Mouse (Mus musculus) MEL (cell line): ENCODE data around the gene Agmat. TPM values are rescaled to one million over a fixed set of nuclear protein-coding genes. Genes with fewer than 3 reads are reported as not detected.

Source experiments
- DNase-seq: peaks from one replicate; pipeline ENCODE4 v3.0.0; 2011; ENCODE audit warnings: low read depth, low spot score
- H3K27ac ChIP-seq: 2 replicates; pipeline ENCODE4 v1.5.1; 2012; ENCODE audit warnings: low read depth, mild to moderate bottlenecking, control low read depth, low read length, moderate library complexity; ENCODE audit not compliant: control insufficient read depth
- H3K27me3 ChIP-seq, 2 experiments: fragments of 150-350 bp in 1 of 2; sonication (generic) in 1 of 2; 2 replicates each; pipeline ENCODE4 v1.6.1; 2012; ENCODE audit warnings: low read length in 2 of 2, mild to moderate bottlenecking in 2 of 2, improper control_type of control experiment in 1 of 2, moderate library complexity in 1 of 2; ENCODE audit not compliant: insufficient read depth in 2 of 2, control insufficient read depth in 1 of 2
- H3K36me3 ChIP-seq, 2 experiments: 2 replicates each; pipeline ENCODE4 v1.6.1; 2012 to 2014; ENCODE audit warnings: low read length in 2 of 2, improper control_type of control experiment in 1 of 2, inconsistent platforms in 1 of 2, mild to moderate bottlenecking in 1 of 2; ENCODE audit not compliant: insufficient read depth in 2 of 2, control insufficient read depth in 1 of 2
- H3K4me1 ChIP-seq, 2 experiments: fragments of 150-350 bp in 1 of 2; sonication (generic) in 1 of 2; 2 replicates each; pipeline ENCODE4 v1.6.1; 2012; ENCODE audit warnings: low read length in 2 of 2, improper control_type of control experiment in 1 of 2, mild to moderate bottlenecking in 1 of 2; ENCODE audit not compliant: insufficient read depth in 2 of 2, control insufficient read depth in 1 of 2
- H3K4me3 ChIP-seq, 2 experiments: fragments of 150-350 bp in 1 of 2; sonication (generic) in 1 of 2; 2 replicates each; pipeline ENCODE4 v1.5.1; 2012; ENCODE audit warnings: low read depth in 2 of 2, low read length in 2 of 2, mild to moderate bottlenecking in 2 of 2, moderate library complexity in 2 of 2, control low read depth in 1 of 2, improper control_type of control experiment in 1 of 2; ENCODE audit not compliant: control insufficient read depth in 1 of 2, insufficient read depth in 1 of 2
- H3K79me2 ChIP-seq: 2 replicates; pipeline ENCODE4 v1.6.1; 2012; ENCODE audit warnings: mild to moderate bottlenecking, low read length, moderate library complexity; ENCODE audit not compliant: control insufficient read depth, poor library complexity, insufficient read depth
- H3K9ac ChIP-seq: 2 replicates; pipeline ENCODE4 v1.6.1; 2012; ENCODE audit warnings: low read depth, mild to moderate bottlenecking, control low read depth, low read length, moderate library complexity; ENCODE audit not compliant: control insufficient read depth, poor library complexity, severe bottlenecking
- H3K9me3 ChIP-seq: fragments of 150-350 bp; sonication (generic); replicated peaks from 2 replicates; pipeline ENCODE4 v1.6.1; 2012; ENCODE audit warnings: mild to moderate bottlenecking, low read length, improper control_type of control experiment, moderate library complexity; ENCODE audit not compliant: insufficient read depth
- CHD1 ChIP-seq: IDR thresholded peaks from 2 replicates; pipeline ENCODE4 v1.6.1; 2012; ENCODE audit warnings: low read depth, mild to moderate bottlenecking, inconsistent platforms, low read length, improper control_type of control experiment
- CHD2 ChIP-seq: IDR thresholded peaks from 2 replicates; pipeline ENCODE4 v1.6.1; 2011; ENCODE audit warnings: low read length, improper control_type of control experiment
- CTCF ChIP-seq, 3 experiments: IDR thresholded peaks in 2 of 3; conservative IDR thresholded peaks in 1 of 3; 2 replicates each; pipeline ENCODE4 v1.5.1; 2011 to 2012; ENCODE audit warnings: low read length in 3 of 3, low read depth in 2 of 3, mild to moderate bottlenecking in 2 of 3, improper control_type of control experiment in 1 of 3, inconsistent platforms in 1 of 3, mixed read lengths in 1 of 3, moderate library complexity in 1 of 3; ENCODE audit not compliant: control insufficient read depth in 1 of 3, insufficient read depth in 1 of 3, poor library complexity in 1 of 3, severe bottlenecking in 1 of 3
- E2F4 ChIP-seq: IDR thresholded peaks from 2 replicates; pipeline ENCODE4 v1.6.1; 2011; ENCODE audit warnings: low read depth, low read length, improper control_type of control experiment, borderline replicate concordance
- ELF1 ChIP-seq: IDR thresholded peaks from 2 replicates; pipeline ENCODE4 v1.6.1; 2014; ENCODE audit warnings: low read depth, mild to moderate bottlenecking, inconsistent platforms, low read length, improper control_type of control experiment, moderate library complexity
- EP300 ChIP-seq, 2 experiments: IDR thresholded peaks; 2 replicates each; pipeline ENCODE4 v1.6.1; 2011; ENCODE audit warnings: improper control_type of control experiment in 2 of 2, low read length in 2 of 2, low read depth in 1 of 2, mild to moderate bottlenecking in 1 of 2
- ETS1 ChIP-seq: IDR thresholded peaks from 2 replicates; pipeline ENCODE4 v1.6.1; 2012; ENCODE audit warnings: low read depth, mild to moderate bottlenecking, inconsistent platforms, low read length, improper control_type of control experiment, moderate library complexity
- GABPA ChIP-seq: IDR thresholded peaks from 2 replicates; pipeline ENCODE4 v1.6.1; 2012; ENCODE audit warnings: low read depth, mild to moderate bottlenecking, inconsistent platforms, low read length, improper control_type of control experiment, moderate library complexity
- GATA1 ChIP-seq: IDR thresholded peaks from 2 replicates; pipeline ENCODE4 v1.6.1; 2011; ENCODE audit warnings: low read depth, low read length, improper control_type of control experiment
- HCFC1 ChIP-seq: IDR thresholded peaks from 2 replicates; pipeline ENCODE4 v1.6.1; 2012; ENCODE audit warnings: low read depth, mild to moderate bottlenecking, inconsistent platforms, low read length, improper control_type of control experiment, moderate library complexity
- KAT2A ChIP-seq: conservative IDR thresholded peaks from 2 replicates; pipeline ENCODE4 v1.6.1; 2012; ENCODE audit warnings: low read depth, low read length, improper control_type of control experiment, inconsistent platforms
- MAFK ChIP-seq: IDR thresholded peaks from 2 replicates; pipeline ENCODE4 v1.6.1; 2011; ENCODE audit warnings: low read depth, mild to moderate bottlenecking, low read length, improper control_type of control experiment, borderline replicate concordance
- MAX ChIP-seq: IDR thresholded peaks from 2 replicates; pipeline ENCODE4 v1.6.1; 2011; ENCODE audit warnings: low read length, improper control_type of control experiment
- MAZ ChIP-seq: IDR thresholded peaks from 2 replicates; pipeline ENCODE4 v1.6.1; 2012; ENCODE audit warnings: low read depth, mild to moderate bottlenecking, inconsistent platforms, low read length, improper control_type of control experiment
- MEF2A ChIP-seq: IDR thresholded peaks from 2 replicates; pipeline ENCODE4 v1.6.1; 2014; ENCODE audit warnings: low read depth, mild to moderate bottlenecking, inconsistent platforms, low read length, improper control_type of control experiment; ENCODE audit not compliant: poor library complexity, insufficient replicate concordance, severe bottlenecking; ENCODE audit errors: extremely low read depth
- MXI1 ChIP-seq: IDR thresholded peaks from 2 replicates; pipeline ENCODE4 v1.6.1; 2011; ENCODE audit warnings: mild to moderate bottlenecking, low read depth, low read length, improper control_type of control experiment
- MYB ChIP-seq: IDR thresholded peaks from 2 replicates; pipeline ENCODE4 v1.6.1; 2011; ENCODE audit warnings: mild to moderate bottlenecking, low read depth, low read length, improper control_type of control experiment
- MYC ChIP-seq: IDR thresholded peaks from 2 replicates; pipeline ENCODE4 v1.6.1; 2011; ENCODE audit warnings: low read depth, mild to moderate bottlenecking, low read length, improper control_type of control experiment, moderate library complexity
- NRF1 ChIP-seq: IDR thresholded peaks from 2 replicates; pipeline ENCODE4 v1.6.1; 2014; ENCODE audit warnings: low read depth, mild to moderate bottlenecking, inconsistent platforms, low read length, improper control_type of control experiment, moderate library complexity; ENCODE audit not compliant: poor library complexity, insufficient read depth, severe bottlenecking
- POLR2A ChIP-seq, 2 experiments: IDR thresholded peaks; 2 replicates each; pipeline ENCODE4 v1.6.1; 2011 to 2012; ENCODE audit warnings: low read length in 2 of 2, mild to moderate bottlenecking in 2 of 2, control low read depth in 1 of 2, improper control_type of control experiment in 1 of 2, low read depth in 1 of 2, moderate library complexity in 1 of 2; ENCODE audit not compliant: control insufficient read depth in 1 of 2, insufficient read depth in 1 of 2, poor library complexity in 1 of 2
- POLR2AphosphoS2 ChIP-seq: IDR thresholded peaks from 2 replicates; pipeline ENCODE4 v1.6.1; 2011; ENCODE audit warnings: low read length, improper control_type of control experiment
- POLR2AphosphoS5 ChIP-seq: IDR thresholded peaks from 2 replicates; pipeline ENCODE4 v1.6.1; 2012; ENCODE audit warnings: low read depth, borderline replicate concordance, mild to moderate bottlenecking, inconsistent platforms, low read length, moderate library complexity, mixed read lengths
- RAD21 ChIP-seq: IDR thresholded peaks from 2 replicates; pipeline ENCODE4 v1.6.1; 2011; ENCODE audit warnings: mild to moderate bottlenecking, low read depth, low read length, improper control_type of control experiment
- RCOR1 ChIP-seq: IDR thresholded peaks from 2 replicates; pipeline ENCODE4 v1.6.1; 2012; ENCODE audit warnings: low read depth, mild to moderate bottlenecking, inconsistent platforms, low read length, improper control_type of control experiment
- SIN3A ChIP-seq: IDR thresholded peaks from 2 replicates; pipeline ENCODE4 v1.6.1; 2012; ENCODE audit warnings: low read length, improper control_type of control experiment, inconsistent platforms
- SMC3 ChIP-seq: IDR thresholded peaks from 2 replicates; pipeline ENCODE4 v1.6.1; 2011; ENCODE audit warnings: low read depth, low read length, improper control_type of control experiment
- TAL1 ChIP-seq: IDR thresholded peaks from 2 replicates; pipeline ENCODE4 v1.6.1; 2012; ENCODE audit warnings: mild to moderate bottlenecking, inconsistent platforms, low read length, moderate library complexity, mixed read lengths
- TBP ChIP-seq: IDR thresholded peaks from 2 replicates; pipeline ENCODE4 v1.8.0; 2011; ENCODE audit warnings: low read depth, low read length, improper control_type of control experiment
- TCF12 ChIP-seq: IDR thresholded peaks from 2 replicates; pipeline ENCODE4 v1.6.1; 2014; ENCODE audit warnings: low read depth, mild to moderate bottlenecking, inconsistent platforms, low read length, improper control_type of control experiment, moderate library complexity
- UBTF ChIP-seq: IDR thresholded peaks from 2 replicates; pipeline ENCODE4 v1.6.1; 2012; ENCODE audit warnings: low read depth, mild to moderate bottlenecking, inconsistent platforms, low read length, improper control_type of control experiment, moderate library complexity, borderline replicate concordance; ENCODE audit not compliant: insufficient read depth
- USF1 ChIP-seq: IDR thresholded peaks from 2 replicates; pipeline ENCODE4 v1.6.1; 2014; ENCODE audit warnings: low read depth, mild to moderate bottlenecking, inconsistent platforms, low read length, improper control_type of control experiment, moderate library complexity
- USF2 ChIP-seq, 2 experiments: IDR thresholded peaks; 2 replicates each; pipeline ENCODE4 v1.6.1; 2011 to 2012; ENCODE audit warnings: improper control_type of control experiment in 2 of 2, low read length in 2 of 2, borderline replicate concordance in 1 of 2, inconsistent platforms in 1 of 2, low read depth in 1 of 2, mild to moderate bottlenecking in 1 of 2; ENCODE audit not compliant: insufficient read depth in 1 of 2
- ZC3H11A ChIP-seq: IDR thresholded peaks from 2 replicates; pipeline ENCODE4 v1.6.1; 2012; ENCODE audit warnings: low read depth, mild to moderate bottlenecking, inconsistent platforms, low read length, improper control_type of control experiment
- ZKSCAN1 ChIP-seq: IDR thresholded peaks from 2 replicates; pipeline ENCODE4 v1.6.1; 2012; ENCODE audit warnings: low read depth, mild to moderate bottlenecking, inconsistent platforms, low read length, improper control_type of control experiment, moderate library complexity
- ZMIZ1 ChIP-seq: IDR thresholded peaks from 2 replicates; pipeline ENCODE4 v1.6.1; 2012; ENCODE audit warnings: low read depth, mild to moderate bottlenecking, inconsistent platforms, low read length, improper control_type of control experiment, moderate library complexity
- ZNF384 ChIP-seq: IDR thresholded peaks from 2 replicates; pipeline ENCODE4 v1.6.1; 2012; ENCODE audit warnings: low read depth, mild to moderate bottlenecking, inconsistent platforms, low read length, improper control_type of control experiment
- polyA plus RNA-seq, 2 experiments: library from polyadenylated mRNA; stranded (reverse) in 1 of 2; unstranded in 1 of 2; fragments of >175 nt in 1 of 2; fragments of >200 nt in 1 of 2; gene quantifications; 2 replicates each; pipeline versions ENCODE4 v1.2.1 to v1.2.4; 2012; ENCODE audit warnings: low replicate concordance in 2 of 2, low read depth in 1 of 2; ENCODE audit not compliant: insufficient read length in 2 of 2, insufficient read depth in 1 of 2, missing spikeins in 1 of 2
- total RNA-seq: library from RNA; depleted of rRNA; stranded (reverse); fragments of 300-350 nt; gene quantifications from 2 replicates; pipeline ENCODE4 v1.2.3, GENCODE M21; 2012

Gene Agmat
- total and polyA plus RNA-seq, 3 experiments, result 0.07 to 0.12 TPM; not detected in 1

DNA sequence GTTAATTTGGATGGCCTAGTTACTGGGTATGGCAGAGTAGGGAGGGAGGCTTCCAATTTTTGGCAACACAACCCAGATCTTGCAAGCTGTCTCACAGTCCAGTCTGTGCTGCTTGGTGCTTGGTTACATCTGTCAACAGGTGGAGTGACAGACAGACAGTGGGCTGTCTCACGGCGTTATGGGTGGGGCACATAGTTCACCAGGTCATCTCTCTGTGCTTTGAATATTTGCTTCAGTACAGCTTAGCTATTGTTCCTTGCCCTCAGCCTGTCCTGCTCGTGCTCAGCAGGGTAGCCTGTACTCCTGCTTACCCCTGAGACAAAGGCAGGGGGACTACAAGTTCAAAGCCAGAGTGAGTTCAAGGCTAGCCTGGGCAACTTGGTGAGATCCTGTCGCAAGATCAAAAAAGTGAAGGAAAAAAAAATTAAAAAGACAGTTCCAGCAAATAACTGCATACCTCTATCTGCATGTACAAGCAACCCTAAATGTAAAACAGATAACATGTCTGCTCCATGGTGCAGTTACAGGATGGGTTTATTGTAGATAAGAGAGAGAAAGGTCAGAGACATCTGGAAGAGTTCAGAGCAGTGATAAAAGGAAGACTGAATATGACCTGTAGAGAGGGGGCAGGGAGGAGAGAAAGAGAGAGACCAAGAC lies 5.1 kb downstream of the Agmat start:
- H3K4me1 ChIP-seq, result peaks cover 3 to 15% of the 10 kb centered on the region in 2 experiments; a peak in 2 of 4 replicates
- TF ChIP-seq RCOR1, result peak; percentile 91
- peak; percentile 87 for TF ChIP-seq ETS1
- peak; percentile 96 for TF ChIP-seq TCF12
- no peak for TF ChIP-seq CHD1
- no peak for TF ChIP-seq POLR2AphosphoS2
- TF ChIP-seq POLR2AphosphoS5, result no peak
- no peak for TF ChIP-seq E2F4
- peak; percentile 68 for TF ChIP-seq CHD2
- TF ChIP-seq EP300 (IDR thresholded peaks at IDR 0.05; ENCODE audit: low read depth in 1 of 2, low read length in 2 of 2), result peak; percentile 94 to 96
- TF ChIP-seq MAZ, result no peak
- TF ChIP-seq MYC, result no peak
- TF ChIP-seq GABPA, result no peak
- TF ChIP-seq NRF1, result no peak
- no peak for TF ChIP-seq RAD21
- TF ChIP-seq MAFK, result no peak
- no peak for TF ChIP-seq HCFC1
- TF ChIP-seq UBTF, result no peak
- no peak for TF ChIP-seq KAT2A
- TF ChIP-seq SIN3A, result peak; percentile 4
- TF ChIP-seq POLR2A (IDR thresholded peaks at IDR 0.05; ENCODE audit: control insufficient read depth in 1 of 2, insufficient read depth in 1 of 2, low read depth in 1 of 2, low read length in 2 of 2, poor library complexity in 1 of 2), result no peak
- TF ChIP-seq MYB, result peak; percentile 85
- TF ChIP-seq MAX, result no peak
- no peak for TF ChIP-seq SMC3
- TF ChIP-seq ELF1, result peak; percentile 31; the same call in 1 of the 2 replicates
- TF ChIP-seq TBP, result no peak
- TF ChIP-seq ZKSCAN1, result no peak
- TF ChIP-seq ZC3H11A, result no peak
- no peak for TF ChIP-seq ZMIZ1
- peak; percentile 95 for TF ChIP-seq ZNF384
- TF ChIP-seq USF2 (IDR thresholded peaks at IDR 0.05; ENCODE audit: borderline replicate concordance in 1 of 2, insufficient read depth in 1 of 2, low read depth in 1 of 2, low read length in 2 of 2), result no peak
- no peak for TF ChIP-seq USF1
- TF ChIP-seq CTCF (IDR thresholded peaks at IDR 0.05 in 2 of 3, conservative IDR thresholded peaks at IDR 0.05 in 1 of 3; ENCODE audit: control insufficient read depth in 1 of 3, insufficient read depth in 1 of 3, low read depth in 2 of 3, low read length in 3 of 3, poor library complexity in 1 of 3, severe bottlenecking in 1 of 3), result no peak
- no peak; the same call in 1 of the 2 replicates for TF ChIP-seq MXI1
- TF ChIP-seq MEF2A, result no peak
- TF ChIP-seq TAL1, result no peak; the same call in 1 of the 2 replicates
- peak; percentile 95 for TF ChIP-seq GATA1

More for the DNA sequence above, 5.1 kb downstream of the Agmat start:
- no peaks in the 10 kb centered on the region for H3K79me2 ChIP-seq
- H3K27ac ChIP-seq, result peak overlapping the region; percentile 92
- peaks cover 0 to 3% of the 10 kb centered on the region in 2 experiments; a peak in 2 of 4 replicates for H3K36me3 ChIP-seq
- H3K9me3 ChIP-seq, result no peaks in the 10 kb centered on the region
- peak overlapping the region; percentile 52 for H3K9ac ChIP-seq
- peak; percentile 78 for DNase-seq
- H3K27me3 ChIP-seq, result no peaks in the 10 kb centered on the region
- peak overlapping the region; percentile 1 to 48 for H3K4me3 ChIP-seq
